Mouse (Mus musculus): Measurements from ENCODE around the gene Ly6g6e.

Ly6g6e gene

DNA sequence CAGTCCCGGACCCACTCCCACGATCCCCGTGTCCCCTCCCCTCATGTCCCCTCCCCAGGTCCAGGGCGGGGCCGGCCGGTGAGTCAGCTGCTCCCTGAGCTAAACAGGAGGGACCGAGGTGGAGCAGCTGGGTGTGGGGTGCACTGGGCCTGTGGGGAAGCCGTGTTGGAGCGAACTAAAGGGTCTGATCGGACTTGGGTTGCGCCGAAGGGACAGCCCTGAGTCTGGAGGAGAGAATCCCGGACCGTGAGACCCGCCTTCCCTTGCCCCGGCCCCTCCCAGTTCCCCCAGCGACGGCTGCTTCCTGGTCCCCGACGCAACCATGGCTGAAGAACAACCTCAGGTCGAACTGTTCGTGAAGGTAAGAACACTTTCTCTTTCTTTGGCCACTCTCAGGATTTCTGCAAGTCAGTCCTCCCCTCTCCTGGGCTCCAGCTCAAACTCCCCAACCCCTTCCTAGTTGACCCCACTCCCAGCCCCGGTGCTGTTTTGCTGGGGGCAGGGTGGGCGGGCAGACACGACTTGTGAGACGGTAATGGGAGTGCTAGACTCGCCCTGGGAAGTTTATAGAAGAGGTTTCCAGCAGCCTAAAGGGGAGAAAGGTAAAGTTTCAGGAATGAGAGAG, 26.5 kb upstream of the Ly6g6e start:
- peak; percentile 86 for DNase-seq

DNA sequence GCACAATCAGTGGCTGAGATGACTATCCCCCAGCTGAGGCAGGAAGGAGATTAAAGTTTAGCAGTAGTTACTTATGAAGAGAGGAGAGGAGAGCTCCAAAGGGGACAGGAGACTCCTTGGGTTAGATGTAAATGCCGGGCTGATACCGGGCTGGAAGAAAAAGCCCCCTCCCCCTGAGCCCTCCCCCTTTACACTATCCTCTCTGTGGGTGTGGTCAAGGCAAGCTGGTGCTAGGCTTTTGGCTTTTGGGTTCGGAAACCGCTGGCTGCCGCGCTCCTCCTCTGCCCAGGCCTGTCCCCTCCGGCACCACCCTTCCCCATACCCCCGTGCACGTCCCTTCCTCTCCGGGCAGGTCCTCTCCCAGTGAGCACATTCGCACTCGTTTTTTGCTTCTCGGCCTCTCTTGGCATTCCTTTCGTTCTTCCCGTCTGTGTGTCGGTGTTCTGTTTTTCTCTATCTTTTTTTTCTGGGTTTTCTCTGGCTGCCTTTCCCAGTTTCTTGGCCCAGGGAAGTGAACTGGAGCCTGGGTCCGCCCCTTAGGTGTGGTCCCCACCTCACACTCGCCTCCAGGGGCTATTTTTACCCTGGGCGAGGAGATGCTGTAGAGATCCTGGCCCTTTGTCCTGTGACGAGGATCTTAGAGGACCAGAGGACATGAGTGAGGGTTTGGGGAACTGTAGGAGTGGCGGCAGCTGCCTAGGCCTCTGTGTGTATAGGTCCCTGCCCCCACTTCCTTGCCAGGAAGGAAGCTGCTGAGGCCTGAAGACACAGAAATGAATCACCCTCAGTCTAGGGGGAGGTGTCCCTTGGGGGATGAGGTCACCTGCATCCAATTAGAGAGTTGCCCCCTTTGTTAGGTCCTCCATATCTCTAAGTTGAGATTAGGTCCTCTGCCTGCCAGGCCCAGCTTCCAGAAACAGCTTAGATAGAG, 25.3 kb upstream of the Ly6g6e start:
- peak; percentile 81 for DNase-seq

DNA sequence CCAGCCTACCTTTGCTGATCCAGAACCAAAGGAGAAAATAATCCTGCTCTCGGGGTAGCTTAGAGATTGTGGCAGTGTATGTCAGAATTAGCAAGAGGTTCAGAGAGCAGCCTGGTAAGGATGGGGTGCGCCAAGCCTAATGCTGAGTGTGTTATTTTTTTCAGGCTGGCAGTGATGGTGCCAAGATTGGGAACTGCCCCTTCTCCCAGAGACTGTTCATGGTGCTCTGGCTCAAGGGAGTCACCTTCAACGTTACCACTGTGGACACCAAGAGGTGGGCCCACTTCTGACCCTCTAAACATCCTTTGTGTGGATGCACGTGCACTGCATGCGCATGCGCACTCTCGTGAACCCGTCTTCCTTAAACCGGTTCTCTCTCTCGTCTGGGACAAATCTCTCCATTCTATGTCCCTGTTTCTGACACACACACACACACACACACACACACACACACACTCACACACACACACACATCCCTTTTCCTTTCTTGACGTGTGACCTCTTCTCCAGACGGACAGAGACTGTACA, 24.4 kb upstream of the Ly6g6e start:
- no peak for DNase-seq

DNA sequence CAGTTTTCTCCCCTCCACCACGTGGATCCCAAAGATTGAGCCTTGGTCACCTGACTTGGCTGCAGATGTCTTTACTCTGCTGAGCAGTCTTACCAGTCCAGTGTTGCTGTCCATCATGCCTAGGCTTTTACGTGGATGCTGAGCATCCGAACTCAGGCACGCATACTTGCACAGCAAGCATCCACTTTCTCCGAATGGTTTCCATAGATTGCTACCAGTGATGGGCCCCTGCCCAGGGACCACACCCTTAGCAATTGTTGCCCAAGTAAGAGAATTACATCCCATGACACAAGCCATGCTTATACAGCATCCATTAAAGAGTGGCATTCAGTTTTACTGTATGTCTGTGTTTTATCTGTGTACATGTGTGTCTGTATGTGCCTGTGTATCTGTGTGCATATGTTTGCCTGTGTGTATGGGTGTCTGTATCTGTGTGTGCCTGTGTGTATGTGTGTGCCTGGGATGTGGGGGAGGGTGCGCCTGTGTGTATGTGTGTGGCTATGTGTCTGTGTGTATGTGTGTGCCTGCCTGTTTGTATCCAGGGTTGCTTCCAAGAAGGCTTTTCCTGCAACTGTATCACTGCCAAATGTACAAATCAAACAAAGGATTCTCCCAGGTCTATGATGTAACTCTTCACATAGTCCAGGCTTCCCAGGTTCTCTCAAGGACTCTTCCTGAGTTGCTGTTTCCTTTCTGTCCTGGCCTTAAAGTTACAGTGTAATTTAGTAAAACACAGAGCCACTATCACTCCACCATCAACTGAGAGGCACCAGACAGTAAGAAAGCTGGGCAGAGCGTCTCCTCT, 20.8 kb upstream of the Ly6g6e start:
- no peak for DNase-seq

DNA sequence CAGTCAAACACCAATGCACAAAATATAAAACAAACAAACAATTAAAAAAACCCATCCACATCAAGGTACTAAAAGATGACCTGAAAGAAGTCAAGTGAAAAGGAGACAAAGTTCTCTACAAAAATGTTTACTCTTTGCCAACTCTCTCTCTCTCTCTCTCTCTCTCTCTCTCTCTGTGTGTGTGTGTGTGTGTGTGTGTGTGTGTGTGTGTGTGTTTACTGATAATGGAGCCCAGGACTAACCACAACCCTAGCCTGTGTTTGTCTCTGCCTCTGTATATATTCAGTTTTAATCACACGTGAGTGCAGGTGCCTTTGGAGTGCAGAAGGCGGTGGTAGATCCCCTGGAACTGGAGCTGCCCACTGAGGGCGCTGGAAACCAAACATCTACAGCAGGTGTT, 19.6 kb upstream of the Ly6g6e start:
- DNase-seq = no peak

DNA sequence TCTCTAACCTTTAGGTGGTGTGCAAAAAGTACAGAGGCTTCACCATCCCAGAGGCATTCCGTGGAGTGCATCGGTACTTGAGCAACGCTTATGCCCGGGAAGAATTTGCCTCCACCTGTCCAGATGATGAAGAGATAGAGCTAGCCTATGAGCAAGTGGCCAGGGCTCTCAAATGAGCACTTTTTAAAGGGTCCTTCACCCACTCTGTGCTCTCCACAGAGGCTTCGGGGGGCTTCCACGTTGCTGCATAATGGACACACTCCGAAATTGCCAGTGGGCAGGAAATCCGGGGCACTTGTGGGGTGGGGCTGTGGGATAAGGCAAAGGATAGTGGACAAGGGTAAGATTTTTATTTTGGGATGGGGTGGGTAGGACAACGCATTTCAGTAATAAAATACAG, 18.4 kb upstream of the Ly6g6e start:
- no peak for DNase-seq

DNA sequence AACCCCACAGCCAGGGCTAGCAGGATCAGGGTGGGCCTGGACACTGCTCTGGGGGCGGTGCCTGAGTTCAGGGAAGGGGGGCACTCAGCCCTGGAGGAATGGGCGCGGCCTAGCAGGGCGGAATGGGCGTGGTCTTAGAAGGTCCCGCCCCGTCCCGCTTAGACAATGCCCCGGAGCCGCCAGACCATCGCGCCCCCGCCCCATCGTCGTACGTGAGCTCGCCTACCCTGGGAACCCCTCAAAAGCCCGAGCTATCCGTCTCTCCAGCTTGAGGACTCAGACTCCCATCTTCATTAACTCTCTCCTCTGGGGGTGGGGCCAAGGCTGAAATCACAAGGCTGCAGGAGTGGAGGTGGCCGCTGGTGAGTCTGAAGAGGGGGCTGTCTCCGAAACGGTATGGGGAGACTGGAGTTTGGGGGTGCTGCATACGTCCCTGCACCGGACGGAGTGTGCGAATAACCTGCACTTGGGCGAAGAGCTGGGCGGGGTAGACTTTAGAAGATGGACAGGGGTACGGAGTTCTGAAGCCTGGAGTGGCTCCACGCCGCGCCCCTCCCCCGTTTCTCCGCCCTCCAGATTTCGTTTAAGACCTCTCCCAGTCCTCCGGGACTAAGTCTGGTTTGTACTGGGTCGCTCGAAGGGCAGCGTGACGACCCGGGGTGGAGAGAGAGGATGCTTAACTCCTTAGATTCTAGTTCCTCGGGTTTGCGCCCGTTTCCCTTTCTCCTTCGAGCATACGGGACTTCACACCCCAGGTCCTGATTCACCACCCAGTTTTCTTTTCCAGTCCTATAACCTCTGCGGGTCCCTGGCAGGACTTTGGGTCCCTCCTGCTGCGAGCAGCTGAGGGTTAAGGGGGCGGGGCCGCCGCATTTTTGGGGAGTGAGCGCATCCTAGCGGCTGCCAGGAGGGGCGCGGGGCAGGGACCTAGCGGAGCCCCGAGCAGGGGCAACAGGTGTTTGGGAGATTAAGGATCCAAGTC, 17.5 kb upstream of the Ly6g6e start, which contains the start of gene Ddah2:
Gene Ddah2, plus strand, starts transcription at position 125 of the 982 bp plus-strand sequence.
- peak; percentile 94 for DNase-seq

DNA sequence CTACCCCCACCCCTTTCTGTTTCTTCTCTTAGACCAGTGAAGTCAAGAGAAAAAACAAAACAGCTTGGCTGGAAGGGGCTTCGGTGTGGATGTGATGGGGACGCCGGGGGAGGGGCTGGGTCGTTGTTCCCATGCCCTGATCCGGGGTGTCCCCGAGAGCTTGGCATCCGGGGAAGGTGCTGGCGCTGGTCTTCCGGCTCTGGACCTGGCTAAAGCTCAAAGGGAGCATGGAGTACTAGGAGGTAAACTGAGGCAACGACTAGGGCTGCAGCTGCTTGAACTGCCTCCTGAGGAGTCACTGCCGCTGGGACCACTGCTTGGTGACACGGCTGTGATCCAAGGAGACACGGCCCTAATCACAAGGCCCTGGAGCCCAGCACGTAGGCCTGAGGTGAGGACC, 16.6 kb upstream of the Ly6g6e start:
- no peak for DNase-seq

DNA sequence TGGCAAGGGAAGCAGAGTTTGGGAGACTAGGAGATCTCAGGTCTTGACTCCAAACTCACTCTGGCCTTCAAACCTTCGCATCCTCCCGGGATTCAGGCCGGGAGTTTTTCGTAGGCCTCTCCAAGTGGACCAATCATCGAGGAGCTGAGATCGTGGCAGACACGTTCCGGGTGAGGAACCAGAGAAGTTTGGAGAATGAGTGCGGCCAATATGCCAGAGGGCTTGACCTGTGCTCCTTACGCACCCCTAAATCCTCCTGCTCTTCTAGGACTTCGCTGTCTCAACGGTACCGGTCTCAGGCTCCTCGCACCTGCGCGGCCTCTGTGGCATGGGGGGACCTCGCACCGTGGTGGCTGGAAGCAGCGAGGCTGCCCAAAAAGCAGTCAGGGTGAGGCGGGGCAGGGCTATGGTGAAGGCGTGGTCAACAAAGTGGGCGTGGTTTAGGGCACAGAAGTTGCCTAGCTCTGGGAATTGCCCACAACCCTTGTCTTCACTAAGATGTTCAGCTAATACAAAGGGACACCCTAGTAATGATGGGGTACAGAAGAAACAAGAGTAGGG, 15.9 kb upstream of the Ly6g6e start:
- DNase-seq = no peak

DNA sequence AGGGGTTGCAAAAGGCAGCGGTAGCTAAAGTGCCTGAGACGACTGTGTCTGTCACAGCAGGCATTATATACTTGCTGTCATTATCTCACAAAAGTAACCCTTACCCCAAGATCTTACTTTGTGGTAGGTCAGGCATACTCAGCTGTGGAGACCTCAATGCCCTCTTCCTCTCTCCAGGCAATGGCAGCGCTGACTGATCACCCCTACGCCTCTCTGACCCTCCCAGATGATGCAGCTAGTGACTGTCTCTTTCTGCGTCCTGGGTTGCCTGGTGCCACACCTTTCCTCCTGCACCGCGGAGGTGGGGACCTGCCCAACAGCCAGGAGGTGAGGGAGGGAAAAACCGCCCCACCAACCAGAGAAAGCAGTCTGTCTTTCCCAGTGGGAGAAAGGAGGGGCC, 15.4 kb upstream of the Ly6g6e start:
- no peak for DNase-seq

DNA sequence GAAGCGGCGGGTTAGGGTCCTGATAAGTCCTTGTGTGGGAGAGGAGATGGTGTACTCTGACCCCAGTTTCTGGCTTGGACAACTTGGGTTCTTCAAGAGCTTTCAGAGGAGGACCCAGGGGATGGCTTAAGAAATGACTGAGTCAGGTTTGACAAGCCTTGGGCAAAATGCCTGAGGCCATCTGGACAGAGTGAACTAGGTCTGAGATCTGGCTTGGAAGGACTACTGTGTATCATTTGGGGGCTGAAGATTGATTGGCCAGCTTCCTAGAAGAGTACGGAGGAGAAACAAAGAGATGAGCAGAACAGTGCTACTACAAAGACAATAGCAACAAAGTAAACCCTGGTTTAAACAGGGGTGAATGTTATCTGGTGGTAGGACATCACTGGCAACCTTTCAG, 13.2 kb upstream of the Ly6g6e start:
- DNase-seq = no peak

DNA sequence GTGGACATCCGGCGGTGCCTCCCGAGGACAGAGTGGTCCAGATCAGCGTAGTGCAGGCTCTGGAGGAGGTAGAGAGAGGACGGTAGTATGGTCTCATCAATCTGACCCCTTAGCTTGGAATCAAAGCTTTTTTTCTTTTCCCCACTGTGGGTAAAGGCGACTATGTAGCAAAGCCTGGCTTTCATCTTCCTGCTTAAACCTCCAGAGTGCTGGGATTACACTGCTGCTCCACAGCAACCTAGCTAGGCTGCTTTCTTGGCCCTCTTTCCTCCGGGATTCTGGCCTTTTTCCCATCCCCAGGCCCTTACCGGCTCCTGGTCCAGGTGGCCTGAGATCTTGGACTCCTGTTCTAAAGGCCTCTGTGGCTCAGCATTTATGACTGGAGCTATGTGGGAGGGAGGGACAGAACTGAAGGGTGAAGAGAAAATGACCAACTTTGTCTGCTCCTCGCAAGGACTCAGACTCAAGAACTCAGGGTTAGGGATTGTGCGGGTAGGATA, 12.3 kb upstream of the Ly6g6e start:
- DNase-seq = no peak

DNA sequence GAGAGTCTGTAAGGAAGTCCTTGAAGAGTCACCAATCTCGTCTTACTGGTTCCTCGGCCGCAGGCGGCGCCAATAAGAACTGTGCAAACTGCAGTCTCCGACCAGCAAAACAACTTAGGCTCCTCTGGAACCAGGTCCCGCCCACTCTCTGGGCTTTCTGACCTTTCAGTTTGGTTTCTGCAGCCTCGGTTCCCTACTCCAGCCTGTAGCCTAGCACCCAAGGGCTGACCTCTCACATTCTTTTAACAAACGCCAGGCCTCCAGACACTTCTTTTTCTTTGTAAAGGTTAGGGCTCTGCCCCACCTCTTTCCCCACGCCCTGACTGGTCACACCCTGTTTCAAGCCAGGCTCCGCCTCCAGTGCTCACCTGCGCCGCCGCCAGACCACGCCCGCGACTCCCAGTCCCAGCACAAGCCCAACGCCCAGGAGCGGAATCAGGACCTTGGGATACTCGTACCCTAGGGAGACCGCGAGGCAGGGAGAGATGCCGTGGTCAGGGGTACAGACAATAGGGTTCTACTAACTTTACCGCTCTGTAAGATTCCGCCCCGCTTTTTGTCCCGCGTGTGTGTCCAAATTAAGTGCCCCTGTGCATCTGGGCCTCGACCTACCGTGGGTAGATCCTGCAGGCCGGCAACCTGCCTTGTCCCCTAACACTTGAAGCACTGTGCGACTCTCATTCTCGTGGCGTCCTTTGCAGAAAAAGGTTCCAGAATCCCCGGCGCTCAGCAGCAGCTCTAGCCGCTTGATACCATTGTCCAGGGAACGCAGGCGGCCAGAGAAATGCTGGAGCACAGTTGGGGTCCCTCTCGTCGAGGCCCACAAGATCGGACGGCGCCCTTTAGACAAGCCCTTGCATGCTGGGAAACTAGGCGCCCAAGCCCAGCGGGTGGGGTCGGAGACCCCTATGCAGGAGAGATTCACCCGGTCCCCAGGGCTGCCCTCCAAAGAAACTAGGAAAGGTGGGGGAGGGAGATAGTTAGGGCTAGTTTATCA, 11.5 kb upstream of the Ly6g6e start, which contains the start of gene Ly6g6c:
Gene Ly6g6c, plus strand, starts transcription at position 438 of the 997 bp plus-strand sequence.
- DNase-seq = peak; percentile 42

DNA sequence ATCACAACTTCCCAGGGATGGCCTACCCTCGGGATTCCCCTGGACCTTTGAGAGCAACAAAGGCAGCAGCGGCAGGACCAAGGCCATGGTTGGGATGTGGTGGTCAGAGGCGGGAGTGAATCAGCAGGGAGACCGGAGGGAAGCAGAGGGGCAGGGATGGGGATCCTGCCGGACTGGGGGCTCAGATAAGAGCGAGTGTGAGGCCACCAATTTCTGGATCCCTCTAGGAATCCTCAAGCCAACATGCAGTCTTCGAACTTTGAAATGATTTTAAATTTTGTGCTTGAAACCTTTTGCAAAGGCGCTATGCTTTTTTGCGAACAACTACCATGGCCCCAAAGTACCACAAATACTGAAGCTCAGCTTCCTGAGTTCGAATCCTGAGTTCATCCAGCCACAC, 10.6 kb upstream of the Ly6g6e start, which contains the start of gene Mpig6b:
Gene Mpig6b, minus strand, starts transcription at position 101 of the 400 bp plus-strand sequence.
- no peak for DNase-seq

DNA sequence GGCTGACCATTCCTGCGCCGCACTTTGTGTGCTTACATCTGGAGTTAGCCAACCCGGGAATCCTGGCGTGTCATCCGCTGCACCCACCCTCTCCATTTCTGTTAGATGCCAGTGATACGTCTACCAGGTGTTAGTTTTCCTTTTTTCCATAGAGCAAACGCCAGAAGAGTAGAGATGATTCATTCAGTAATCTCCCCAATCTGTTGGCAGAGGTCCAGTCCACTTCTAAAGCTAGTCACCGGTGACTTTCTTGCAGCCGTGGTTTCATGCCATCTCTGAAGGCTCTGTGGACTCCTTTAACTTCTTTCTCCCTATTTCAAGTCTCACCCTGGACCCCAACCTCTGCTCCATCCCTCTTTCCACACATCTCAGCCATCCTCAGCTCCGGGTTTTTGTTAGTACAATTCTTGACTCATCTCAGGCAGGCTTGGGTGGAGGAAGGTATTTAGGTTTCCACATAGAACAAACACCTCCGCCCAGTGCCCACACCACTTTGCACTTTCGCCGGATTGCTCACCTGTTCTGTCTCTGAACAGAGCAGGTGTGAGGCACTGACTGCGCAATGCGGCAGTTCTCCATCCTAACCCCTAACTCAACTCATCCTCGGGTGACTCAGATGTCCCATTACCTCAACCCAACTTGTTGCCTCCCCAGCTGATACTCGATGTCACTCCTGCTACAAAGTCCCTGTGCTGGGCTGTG, 8.3 kb upstream of the Ly6g6e start:
- no peak for DNase-seq

DNA sequence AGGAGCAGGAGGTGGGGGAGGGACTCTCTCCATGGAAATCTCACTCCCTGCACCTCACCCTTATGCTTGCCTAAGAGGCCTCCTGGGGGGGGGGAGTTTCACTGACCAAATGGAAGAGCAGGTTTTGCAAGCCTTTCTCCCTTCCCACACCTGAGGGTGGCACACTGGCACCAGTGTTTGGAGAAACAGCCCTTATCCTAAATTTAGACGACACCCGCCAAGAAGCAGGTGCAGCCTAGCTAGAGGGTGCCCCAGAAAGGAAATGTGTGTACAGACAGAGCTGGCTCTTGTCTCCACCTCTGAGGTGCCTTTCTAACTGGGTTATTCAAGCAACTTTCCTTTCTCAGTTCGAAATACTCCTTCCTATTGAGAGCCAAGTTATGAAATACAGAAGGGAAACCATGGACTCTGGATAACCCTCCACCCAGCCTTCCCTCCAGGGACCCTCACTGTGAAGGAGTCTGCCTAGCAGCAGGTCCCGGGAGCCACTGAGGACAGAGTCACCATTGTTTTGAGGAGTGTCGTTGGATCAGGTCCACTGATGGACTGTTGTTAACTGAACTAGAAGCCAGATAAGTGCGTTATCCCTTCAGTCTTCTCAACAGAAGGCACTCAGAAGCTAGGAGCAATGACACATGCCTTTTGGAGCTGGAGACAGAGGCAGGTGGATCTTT, 6.0 kb upstream of the Ly6g6e start:
- peak; percentile 80 for DNase-seq

DNA sequence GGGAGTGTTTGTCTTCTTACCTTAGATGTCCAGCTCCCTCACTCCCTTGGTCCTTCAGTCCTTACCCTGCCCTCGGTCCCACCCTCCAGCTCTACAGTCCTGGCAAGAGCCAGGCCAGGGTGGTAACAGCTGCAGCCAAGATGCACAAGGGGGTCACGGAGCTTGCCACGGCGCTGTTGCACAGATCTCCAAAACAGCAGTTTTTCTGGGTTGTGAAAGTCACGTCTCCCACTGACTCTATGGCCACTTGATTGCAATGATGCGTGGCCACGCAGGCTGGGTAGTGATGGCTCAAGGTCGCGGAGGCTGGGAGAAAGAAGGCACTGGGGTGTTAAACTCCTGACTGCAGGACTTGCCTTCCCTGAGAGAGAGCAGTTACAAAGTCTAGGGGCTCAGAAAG, 5.2 kb upstream of the Ly6g6e start:
- DNase-seq = no peak

DNA sequence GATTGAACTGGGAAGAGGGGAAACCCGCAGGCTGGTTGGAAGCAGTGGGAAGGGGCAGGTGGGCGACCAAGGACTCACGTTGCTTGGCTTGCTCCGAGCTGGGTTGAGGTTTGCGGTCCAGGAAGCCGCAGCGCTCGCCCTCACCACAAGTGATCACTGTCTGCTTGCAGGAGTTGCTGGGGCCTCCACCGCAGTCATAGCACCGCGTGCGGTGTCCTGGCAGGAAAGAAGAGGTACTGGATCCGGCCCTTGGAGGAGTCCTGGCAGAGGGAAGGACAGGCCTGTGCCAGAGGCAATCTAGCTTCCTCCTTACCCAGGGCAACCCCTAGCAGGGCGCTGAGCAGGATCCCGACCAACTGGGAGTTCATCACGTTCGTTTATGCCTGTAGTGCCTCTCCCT, 2.6 kb upstream of the Ly6g6e start:
- DNase-seq = peak; percentile 61

DNA sequence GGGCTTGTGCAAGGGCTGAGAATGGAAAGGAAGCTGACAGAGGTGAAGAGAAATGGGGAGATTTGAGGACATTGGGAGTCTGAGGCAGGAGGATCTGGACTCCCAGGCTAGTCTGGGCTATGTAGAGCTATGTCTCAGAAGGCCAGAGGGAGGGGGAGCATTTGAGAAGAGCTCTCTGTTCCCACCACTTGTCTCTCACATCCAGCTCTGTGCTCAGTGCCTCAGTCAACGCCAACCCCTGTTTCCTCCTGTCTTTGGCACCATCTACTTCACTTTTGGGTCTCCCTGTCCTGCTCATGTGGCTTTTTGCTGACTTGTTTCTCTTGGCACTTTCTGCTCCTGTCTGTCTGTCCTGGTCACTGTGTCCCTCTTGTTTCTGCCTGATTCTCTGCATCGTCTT, 583 bp downstream of the Ly6g6e start:
- DNase-seq = no peak
